Comparison of ENCODE assay signal across 8 mouse cellular contexts in genomic region chr7:120982200-120982841, GRCm38 (mm10). TPM values are rescaled to one million over a fixed set of nuclear protein-coding genes. Genes with fewer than 3 reads are reported as not detected.
DNase-seq lines count a peak whose midpoint lies in the region; ATAC-seq and TF ChIP-seq lines count a peak whose summit lies in the region.

TSS of gene Cdr2 (minus strand) at chr7:120982312.
TSS of gene Mfsd13b (plus strand) at chr7:120982509.

- H3K27ac ChIP-seq in hindbrain, embryonic 10.5 days: peak within 1 kb of the TSS; percentile 96
- peak within 1 kb of the TSS; percentile 60 for H3K27ac ChIP-seq in lung, postnatal 0 days (ENCODE audit: low read length)

- no peaks in the 10 kb centered on the region for H3K27me3 ChIP-seq in hindbrain, embryonic 10.5 days (ENCODE audit: insufficient read depth, poor library complexity, severe bottlenecking)
- no peaks in the 10 kb centered on the region for H3K27me3 ChIP-seq in lung, postnatal 0 days (replicated peaks; ENCODE audit: insufficient read depth, low read length)

- 0 out of 2 replicates have a peak, but pooled peaks have one; percentile 62 for TF ChIP-seq EP300 in lung, postnatal 0 days (IDR thresholded peaks at IDR 0.05)

- H3K9me3 ChIP-seq in hindbrain, embryonic 10.5 days: no peaks in the 10 kb centered on the region
- H3K9me3 ChIP-seq in lung, postnatal 0 days (ENCODE audit: low read length): no peaks in the 10 kb centered on the region

- DNase-seq in MN1 (ENCODE audit: low spot score): peak; percentile 99
- peak; percentile 99 for DNase-seq in cerebellum, adult 9-10 months
- DNase-seq in hindbrain, embryonic 10.5 days (ENCODE audit: low spot score): peak; percentile 94
- peak; percentile 95 for DNase-seq in layer of hippocampus, adult 9-11 months
- peak; percentile 96 for DNase-seq in lung, postnatal 0 days (ENCODE audit: low spot score)
- DNase-seq in ovary, postnatal 14 days (ENCODE audit: low spot score): peak; percentile 96
- peak; percentile 96 for DNase-seq in thymus, postnatal 14 days

- H3K4me1 ChIP-seq in hindbrain, embryonic 10.5 days (replicated peaks): peaks cover 34% of the 10 kb centered on the region
- no peaks in the 10 kb centered on the region for H3K4me1 ChIP-seq in lung, postnatal 0 days (ENCODE audit: insufficient read depth, low read depth, low read length)

- H3K36me3 ChIP-seq in hindbrain, embryonic 10.5 days: no peaks in the 10 kb centered on the region
- no peaks in the 10 kb centered on the region for H3K36me3 ChIP-seq in lung, postnatal 0 days (ENCODE audit: insufficient read depth, low read length)

- WGBS in hindbrain, embryonic 10.5 days: under 1% methylated on average over 46 of the region's 46 CpGs
- 1% methylated on average over 45 of the region's 46 CpGs for WGBS in lung, postnatal 0 days

- peak; percentile 98 for ATAC-seq in frontal cortex, adult (ENCODE audit: low TSS enrichment)
- peak; percentile 97 for ATAC-seq in lung, postnatal 0 days

- TF ChIP-seq CTCF in lung, postnatal 0 days (IDR thresholded peaks at IDR 0.05): no peak

- peak within 1 kb of the TSS; percentile 66 for H3K9ac ChIP-seq in lung, postnatal 0 days (replicated peaks; ENCODE audit: low read depth)

- H3K4me2 ChIP-seq in lung, postnatal 0 days (replicated peaks; ENCODE audit: low read depth, low read length): peak within 1 kb of the TSS; percentile 89

- H3K4me3 ChIP-seq in hindbrain, embryonic 10.5 days: peak within 1 kb of the TSS; percentile 89
- peak within 1 kb of the TSS; percentile 73 for H3K4me3 ChIP-seq in lung, postnatal 0 days (ENCODE audit: low read depth, low read length)

RNA-seq across cellular contexts. Expression of gene Cdr2, which starts in this region (rescaled TPM):
- polyA plus RNA-seq in hindbrain, embryonic 10.5 days (2016; fragmentation: Nextera tagmentation; extraction: Ambion mirVana): 14.2 and 14.7 TPM in 2 replicates
- polyA plus RNA-seq in lung, postnatal 0 days (2015; fragmentation: Nextera tagmentation; extraction: Ambion mirVana): 8.4 and 8.9 TPM in 2 replicates

RNA-seq across cellular contexts. Expression of gene Mfsd13b, which starts in this region (rescaled TPM):
- polyA plus RNA-seq in hindbrain, embryonic 10.5 days (2016; fragmentation: Nextera tagmentation; extraction: Ambion mirVana): 0.37 and 0.42 TPM in 2 replicates
- polyA plus RNA-seq in lung, postnatal 0 days (2015; fragmentation: Nextera tagmentation; extraction: Ambion mirVana): 0.11 and 0.40 TPM in 2 replicates

Comparison
In these comparisons a context has a peak if more than half of its experiments do, and no peak if none do; other contexts are left out.
1. Peak in every context shown above with its lines: DNase-seq, ATAC-seq, H3K4me3 ChIP-seq and H3K27ac ChIP-seq.